Mouse (Mus musculus) retina, embryonic 14.5 days (tissue): ENCODE data around the gene Rpl34.

Experiments
- DNase-seq: peaks from one replicate; pipeline ENCODE4 v3.0.0-alpha.2; 2015; ENCODE audit warnings: low spot score

Rpl34 gene

DNA sequence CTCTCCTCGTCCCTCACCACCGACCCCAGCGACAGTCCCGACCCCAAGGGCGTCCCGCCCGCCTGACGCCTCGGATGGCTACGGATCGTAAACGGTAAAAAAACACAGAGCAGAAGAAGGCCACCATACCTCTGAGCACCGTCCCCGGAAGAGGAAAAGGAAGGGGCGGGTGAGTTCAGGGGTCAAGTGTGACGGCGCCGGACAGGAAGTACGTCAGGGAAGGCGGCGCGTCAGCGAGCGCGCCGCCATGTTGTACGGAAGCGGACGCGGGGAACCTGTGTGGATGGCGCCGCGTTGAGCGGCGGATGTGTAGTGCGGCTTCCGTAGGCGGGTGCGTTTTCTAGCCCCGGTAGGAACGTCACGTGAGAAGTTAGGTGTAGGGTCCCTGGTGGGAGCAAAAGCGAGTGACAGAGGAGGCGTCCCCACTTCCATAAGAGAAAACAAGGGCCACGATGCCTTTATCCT, at the start of gene Rpl34:
Gene Rpl34, minus strand, starts transcription at position 210 of the 465 bp plus-strand sequence.
- DNase-seq: peak; percentile 97

DNA sequence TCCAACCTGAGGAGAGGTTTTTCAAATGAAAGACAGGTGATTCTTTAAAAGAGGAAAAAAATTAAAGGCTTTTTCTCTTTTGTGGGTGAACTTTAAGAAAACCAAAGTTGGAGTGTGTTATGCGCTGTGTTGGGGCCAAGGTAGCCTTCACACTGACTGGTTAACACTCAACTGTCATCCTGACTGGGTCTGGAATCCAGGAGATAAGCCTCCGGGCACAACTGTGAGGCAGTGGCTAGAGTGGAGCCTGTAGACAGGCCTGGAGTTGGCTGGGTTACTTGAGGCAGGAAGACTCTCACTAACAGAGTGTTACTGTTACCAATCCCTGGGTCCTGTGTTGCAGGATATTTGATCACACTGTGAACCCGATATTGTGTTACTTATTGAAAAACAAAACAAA, 38.0 kb upstream of the Rpl34 start:
- no peak for DNase-seq

DNA sequence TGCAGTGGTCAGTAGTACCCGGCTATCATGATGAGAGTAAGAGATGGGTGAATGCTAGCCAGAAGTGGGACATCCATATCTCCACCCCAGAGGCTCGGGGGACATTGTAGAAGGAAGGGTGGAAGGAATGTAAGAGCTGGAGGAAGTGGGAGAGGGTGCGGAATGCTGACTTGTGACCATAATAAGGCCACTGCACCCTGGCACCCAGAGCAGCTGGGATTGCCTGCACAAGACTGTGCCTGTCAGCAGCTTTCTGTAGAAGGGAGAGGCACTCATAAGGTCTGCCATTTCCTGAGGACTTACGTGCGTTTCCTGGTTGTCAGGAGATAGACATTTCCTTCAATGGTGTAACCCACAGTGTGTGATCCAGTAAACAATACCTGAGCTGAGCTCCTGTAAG, 33.9 kb upstream of the Rpl34 start:
- DNase-seq: no peak

DNA sequence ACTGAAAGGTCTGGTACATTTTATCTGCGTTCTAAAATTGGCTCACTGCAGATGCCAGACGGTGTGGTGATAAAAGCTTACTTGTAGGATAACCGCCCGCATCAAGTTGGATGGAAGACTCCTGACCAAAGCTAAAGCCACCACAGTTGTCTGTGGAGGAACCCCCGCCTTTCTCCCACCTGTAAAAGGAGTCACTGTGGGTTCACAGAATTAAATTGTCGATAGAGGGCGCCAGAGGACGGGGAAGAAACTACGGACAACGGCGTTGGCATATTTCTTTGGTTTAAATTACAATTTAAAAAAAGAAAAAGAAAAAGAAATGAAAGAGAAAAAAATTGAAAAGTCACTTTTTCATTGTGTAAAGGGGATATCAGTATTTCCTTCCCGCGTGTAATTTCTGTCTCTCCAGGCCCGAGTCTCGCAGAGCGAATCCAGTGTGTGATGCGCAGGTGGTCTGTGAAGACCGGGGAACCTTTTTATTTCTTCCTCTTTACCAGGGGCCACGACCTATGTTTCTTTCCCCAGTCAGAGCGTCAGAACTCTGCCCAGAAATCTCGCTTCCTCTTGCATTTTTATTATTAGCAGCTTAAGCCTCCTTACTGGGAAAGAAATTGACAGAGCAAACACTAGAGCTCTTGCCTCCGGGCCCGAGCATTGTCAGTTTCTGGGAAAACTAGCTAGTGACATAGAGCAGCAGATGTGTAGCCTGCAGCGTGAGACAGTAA, 30.7 kb upstream of the Rpl34 start:
- peak; percentile 77 for DNase-seq

DNA sequence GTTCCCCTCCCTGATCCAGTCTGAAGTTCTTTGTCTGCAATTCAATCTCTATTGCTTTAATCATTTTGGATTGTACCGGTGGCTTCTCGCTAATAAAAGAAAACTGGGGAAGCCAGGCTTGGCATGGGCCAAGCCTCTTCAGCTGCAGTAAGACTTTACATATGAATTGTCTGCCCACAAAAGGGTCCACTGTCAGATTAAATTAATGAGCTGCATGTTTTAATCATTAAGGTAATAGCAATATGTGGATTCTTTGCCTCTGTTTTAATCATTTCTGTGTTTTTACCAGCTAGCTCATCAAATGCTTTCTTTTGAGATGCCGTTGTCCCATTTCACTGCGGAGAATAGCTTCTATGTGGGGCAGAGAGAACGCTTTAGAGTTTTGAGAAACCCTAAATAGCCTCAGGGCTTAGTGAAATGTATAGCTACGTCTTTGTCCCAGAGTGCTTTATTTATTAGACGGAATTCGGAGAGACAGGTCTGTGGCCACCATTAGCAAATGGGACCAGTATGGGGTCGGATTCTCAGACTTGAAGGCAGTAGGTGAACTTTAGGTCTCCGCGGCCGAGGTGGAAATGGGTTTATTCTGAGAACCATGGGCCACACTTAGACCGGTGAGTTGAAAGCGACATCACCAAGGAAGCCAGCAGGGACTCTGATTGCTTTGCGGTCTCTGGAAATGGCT, 28.1 kb upstream of the Rpl34 start:
- DNase-seq: peak; percentile 33

DNA sequence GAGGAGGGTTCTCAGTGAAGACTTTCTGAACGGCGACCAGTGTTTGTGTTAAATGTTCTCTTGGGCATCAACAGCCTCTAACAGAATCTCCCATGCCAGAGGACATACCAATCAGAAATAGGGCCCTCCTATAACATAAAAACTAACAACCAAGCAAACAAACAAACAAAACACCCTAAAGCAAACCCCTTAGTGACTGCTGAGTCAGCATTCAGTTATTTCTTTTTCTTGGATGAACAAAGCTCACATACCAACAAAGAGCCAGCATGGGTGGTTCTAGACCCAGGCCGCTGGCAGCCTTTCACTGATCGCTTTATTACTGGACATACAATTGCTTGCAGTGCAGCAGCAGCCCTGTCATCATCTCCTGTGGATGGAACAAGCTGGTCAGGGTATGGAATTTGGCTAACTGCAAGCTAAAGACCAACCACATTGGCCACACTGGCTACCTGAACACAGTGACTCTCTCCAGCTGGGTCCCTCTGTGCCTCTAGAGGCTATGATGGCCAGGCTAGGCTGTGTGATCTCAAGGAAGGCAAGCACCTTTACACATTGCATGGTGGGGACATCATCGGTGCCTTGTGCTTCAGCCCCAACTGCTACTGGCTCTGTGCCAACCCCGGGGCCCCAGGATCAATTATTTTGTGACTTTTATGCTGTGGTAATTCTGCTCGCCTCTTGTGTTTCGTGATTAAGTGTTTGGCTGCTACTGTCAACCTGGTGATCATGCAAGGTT, 27.1 kb upstream of the Rpl34 start:
- DNase-seq: no peak

DNA sequence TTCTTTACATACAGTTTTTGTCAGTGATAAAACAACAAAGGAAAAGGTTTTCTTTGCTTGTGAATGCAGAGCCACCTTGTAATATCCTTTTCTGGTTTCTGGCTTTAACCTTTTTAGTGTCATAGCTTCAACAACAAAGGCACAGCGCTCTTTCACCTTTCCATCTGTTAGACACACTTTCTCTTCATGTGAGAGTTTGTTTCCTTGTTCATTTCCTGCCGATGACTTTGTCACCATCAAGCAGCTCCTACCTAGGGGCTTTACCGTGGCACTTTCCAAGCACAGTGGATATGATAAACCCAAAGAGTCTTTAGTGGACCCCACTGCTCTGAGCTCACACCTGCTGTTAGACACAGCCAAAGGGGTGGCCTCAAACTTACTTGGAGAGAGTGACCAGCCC, 19.0 kb upstream of the Rpl34 start:
- DNase-seq: no peak

DNA sequence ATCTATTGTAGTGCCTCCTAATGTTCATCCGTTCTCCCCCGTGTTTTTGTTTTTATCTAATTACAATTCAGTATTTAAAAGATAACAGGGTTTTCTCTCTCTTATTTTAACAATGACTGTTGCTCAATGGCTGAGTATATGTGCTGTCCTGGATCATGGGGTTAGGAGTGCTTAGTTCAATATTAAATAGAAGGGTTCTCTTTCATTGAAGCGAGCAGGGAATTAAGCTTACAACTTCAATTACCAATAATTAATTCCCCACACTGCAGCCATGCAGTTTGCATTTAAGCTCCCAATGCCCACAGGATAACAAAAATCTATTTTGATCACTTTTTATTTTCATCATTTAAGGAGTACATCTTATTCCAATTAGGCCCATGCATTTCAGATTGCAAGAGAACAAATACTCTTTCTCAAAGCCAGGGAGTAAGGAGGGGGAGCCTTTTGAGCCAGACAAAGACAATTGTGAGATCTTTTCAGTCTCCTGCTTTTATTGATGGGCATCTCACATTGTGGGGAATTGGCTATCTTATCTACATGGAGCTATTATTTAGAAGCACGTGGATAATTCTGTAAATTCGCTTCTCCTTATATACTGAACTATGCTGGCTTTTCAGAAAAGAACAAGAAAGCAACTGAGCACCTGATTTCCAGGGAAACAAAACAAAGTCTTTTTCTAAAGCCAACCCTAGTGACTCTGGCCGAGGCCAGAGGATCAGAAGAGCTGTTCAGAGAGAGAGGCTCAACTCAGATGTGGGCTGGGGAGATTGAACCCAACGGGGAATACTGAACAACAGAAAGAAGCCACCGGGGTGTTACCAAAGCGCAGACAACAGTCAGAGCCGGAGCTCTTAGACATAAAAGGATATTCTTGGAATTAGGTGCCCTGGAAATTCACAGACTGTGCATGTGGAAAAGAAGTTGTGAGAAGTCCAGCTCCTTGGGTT, 16.7 kb upstream of the Rpl34 start:
- DNase-seq: no peak

DNA sequence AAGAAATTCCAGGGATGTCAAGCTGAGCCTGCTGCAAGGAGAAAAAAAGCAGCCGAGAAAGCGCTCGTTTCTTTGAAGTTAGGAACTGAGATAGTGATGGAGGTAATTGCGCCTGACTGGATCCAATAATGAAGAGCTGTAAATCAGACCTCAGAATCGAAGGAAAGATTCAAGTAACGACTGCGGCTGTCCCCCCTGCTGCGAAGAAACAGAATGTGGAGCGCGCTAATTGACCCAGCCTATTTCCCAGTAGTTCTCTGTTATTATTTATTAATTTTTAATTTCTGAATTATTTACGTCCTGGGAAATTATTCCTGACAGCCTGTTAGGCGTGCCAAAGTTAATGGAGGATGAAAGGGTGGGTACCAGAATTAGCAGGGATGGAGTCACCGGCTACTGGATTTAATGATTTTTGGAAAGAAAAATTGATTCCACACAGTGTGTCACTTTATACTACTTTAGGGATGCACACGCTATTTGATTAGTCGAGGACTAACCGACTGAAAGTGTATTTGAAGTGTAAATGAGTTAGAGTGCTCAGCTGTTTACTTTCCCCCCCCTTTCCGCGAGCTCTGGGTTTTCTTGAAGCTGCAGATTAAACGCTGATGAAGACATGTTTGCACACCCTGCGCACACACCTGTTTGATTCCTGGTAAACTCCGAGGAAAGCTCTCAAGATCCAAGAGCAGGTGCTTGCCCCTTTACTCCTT, 7.6 kb upstream of the Rpl34 start:
- peak; percentile 82 for DNase-seq

DNA sequence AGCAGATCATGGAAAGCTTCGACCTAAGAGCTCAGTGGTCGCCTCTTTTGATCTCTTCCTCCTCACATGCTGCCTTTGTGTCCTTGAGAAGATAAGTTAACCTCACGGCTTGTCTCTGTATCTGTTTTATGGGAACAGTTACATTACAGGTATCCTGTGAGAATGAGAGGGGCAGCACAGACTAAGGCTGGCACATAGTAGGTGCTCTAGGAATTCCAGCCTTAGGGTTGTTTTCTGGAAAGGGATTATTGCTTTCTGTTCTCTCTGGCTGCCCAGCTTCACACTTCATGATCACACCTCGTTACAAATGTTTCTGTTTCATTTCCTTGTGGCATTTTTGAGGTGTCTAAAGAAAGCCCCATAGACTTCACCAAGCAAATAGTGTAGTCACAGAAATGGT, 6.6 kb upstream of the Rpl34 start:
- no peak for DNase-seq

DNA sequence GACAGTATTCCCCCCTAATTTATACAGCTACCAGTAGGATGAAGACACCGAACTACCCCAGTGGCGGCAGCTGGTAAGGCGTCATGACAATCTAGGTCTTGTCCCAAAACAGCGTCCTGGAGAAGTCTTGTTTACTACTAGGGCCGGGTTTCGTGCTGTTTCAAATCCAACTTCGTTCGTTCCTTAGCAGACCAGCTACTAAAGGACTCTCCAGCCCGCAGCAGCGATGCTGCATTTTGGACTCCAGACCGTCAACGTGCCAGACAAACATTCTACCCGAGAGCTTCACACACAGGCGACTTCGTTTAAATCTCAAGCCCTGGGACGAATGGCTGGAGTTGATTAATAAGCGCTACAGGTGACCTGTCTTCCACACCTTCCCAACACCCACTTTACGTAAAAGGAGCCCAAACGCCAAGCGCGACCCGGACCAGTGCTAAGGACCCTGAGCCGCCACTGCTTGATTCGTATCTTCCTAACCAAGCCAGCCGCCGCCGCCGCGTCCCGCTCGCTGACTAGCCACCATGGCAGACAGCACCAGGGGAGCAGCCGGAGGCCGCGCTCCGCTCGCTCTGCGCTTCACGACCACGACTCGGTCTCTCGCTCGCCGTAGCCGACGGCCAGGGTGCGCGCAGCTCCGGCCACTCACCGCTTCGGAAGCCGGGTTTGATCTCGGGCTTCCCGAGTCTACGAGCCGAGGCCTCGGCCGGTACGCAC, 568 bp downstream of the Rpl34 start:
- DNase-seq: peak; percentile 68

DNA sequence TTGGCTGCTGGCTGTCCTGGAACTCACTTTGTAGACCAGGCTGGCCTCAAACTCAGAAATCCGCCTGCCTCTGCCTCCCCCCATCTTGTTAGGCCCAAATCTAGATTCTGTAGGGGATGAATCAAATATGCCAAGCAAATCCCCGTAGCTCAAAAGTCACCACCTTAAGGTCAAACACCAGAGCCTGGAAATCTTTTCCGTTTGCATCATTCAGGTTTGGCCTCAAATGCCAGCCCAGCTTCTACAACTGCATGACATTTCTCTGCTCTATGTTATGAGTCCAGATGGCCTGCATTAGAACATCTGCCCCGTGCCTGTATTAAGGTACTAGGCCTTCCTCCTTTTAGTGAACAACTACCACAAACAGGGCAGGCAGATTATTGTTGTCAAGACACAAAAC, 2.5 kb downstream of the Rpl34 start:
- DNase-seq: no peak

DNA sequence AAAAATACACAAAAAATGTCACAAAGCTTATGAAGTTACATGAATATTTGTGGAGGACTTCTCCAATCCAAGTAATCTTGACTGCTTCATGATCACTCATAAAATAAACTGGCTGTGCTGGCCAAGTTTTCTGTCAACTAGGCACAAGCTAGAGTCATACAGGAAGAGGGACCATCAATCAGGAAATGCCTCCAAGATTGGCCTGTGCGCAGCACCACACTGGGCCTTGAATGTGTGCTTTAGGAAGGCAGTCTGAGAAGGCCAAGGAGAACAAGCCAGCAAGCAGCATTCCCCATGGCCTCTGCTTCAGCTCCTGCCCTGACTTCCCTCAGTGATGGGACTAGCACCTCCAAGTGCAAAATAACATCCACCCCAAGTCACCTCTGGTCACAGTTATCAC, 3.2 kb downstream of the Rpl34 start:
- no peak for DNase-seq

DNA sequence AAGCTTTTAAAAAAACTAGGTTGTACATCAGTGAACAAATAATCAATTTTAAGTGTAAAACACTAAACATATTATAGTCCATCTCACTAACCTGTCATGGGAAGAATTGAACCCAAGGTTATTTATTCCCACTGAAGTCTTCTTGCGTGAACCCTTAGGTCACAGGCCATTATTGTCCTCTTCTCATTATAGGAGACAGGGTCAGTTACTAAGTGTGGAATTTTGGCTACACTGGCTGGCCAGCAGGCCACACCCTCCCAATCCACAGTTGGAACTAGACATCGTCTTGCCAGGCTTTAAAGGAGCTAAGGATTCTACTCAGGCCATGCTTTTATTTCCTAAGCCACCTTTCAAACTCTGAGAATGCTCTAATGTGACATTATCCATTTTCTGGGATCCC, 4.5 kb downstream of the Rpl34 start:
- no peak for DNase-seq

DNA sequence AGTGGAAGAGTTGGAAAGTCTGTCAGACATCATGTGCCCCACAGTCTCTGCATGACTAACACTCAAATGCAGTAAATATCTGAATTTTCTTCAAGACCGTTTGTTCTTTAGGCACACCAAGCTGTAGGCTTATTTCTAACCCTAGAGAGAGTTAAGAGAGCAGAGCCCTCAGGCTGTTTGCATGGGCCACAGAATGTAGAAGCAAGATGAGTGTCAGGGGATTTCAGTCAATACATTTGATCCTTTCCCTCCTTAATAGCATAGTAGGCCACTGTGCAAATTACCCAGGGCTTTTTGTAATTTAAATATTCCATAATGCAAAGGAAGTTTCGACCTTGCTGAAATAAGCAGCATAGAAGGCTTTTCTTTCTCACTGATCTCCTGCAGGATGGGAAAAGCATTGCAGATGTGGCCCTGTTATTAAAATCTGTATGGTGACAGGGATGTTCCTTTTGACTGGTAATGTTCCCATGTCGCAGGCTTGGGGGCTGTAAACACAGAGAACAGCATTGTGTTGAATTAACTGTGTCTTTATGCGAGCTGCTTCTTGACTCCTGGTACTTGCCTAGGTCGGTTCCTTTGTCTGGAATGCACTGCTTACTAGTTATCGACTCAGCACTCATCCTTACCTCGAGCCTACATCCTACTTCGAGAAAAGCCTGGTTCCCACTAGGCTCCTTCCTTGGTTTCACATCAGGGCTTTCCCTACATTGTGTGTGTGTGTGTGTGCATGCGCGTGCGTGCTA, 7.3 kb downstream of the Rpl34 start:
- no peak for DNase-seq

DNA sequence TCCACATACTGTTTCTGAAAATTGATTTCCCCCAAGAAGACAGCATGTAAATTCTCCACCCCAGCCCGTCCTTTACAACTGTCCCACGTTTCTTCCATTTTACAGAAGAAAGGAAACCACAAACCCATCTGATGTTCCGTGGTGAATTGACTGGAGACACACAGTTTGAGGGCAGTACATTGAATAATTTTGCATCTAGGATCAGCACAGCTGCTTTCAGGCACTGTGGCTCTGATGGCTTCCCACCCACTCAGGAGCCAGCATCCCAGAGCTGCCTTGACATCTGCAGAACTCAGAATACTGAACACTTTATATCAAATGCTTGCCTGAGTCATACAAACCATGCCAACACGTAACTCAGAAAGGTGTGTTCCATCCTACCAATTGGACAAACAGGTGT, 10.0 kb downstream of the Rpl34 start:
- no peak for DNase-seq

DNA sequence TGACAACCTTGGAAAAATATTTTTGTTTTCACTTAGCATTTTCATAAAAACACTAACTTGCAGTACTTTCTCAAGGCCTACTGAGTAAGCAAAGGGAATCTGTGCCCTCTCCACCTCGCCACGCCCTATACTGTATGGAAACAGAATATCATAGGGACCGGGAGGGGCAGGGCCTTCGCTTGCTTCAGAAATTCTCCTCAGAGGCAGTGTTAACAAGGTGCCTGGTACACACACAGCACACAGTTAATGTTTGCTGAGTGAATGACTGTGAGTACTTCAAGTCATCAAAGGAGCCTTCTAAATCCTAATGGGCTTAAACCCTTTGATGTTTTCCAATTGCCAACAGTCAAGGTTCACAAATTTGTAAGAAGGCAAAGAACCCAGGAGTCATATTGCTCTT, 11.3 kb downstream of the Rpl34 start:
- no peak for DNase-seq

DNA sequence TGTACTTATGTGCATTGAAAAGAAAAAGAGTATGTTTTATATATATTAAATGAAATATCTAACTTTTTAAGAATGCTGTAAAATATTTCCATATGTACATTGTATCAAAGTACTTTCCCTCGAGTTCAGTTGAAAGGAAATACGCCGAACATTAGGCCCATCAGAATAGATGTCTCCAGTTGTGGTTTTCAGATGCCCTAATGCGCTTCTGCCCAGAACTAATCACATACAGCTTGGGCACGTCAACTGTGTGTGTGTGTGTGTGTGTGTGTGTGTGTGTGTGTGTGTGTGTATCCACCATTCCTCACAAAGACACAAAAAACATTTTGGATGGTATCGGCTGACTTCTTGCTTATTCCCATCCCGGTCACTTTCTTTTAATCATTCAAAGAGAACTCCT, 13.6 kb downstream of the Rpl34 start:
- DNase-seq: no peak

DNA sequence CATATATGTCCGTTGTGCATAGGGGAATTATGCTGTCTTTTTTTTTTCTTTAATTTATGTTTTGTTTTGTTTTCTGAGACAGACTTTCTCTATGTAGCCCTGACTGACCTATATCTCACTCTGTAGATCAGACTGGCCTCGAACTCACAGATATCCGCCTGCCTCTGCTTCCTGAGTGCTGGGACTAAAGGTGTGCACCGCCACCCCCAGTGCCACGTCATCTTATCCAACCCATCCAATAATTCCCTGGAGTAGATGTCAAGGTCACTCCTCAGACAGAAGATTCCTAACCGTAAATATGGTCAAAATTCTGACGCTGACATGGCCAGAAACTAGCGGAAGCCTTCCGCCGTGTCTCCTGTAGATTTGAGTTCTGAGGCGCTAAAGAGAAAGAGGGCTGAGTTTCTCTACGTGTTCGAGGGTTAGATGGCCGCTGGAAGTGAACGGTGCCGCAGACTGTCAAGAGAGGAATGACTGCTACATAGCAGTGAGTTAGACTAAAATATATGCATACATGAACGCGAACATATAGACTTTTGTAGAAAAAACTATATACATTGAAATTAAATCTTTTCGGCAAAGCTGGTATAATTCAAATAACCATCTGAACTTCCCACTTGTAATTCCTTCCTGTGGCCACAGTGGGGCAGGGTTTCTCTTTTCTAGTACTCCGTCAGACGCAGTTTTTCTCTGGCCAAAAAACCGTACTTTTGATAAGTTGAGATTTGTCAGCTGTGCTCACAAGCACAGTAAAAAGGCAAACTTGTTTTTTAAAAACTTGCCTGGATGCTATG, 15.2 kb downstream of the Rpl34 start:
- peak; percentile 86 for DNase-seq
